Mouse (Mus musculus): ENCODE results near the gene Trim30c. TPM values are rescaled to one million over a fixed set of nuclear protein-coding genes. Genes with fewer than 3 reads are reported as not detected.

The Trim30c gene
- polyA plus RNA-seq, 1 experiment from 2014 or later = not detected

Other genes with a start within 250 kb of the Trim30c start
- not detected in 2 replicates for gene Olfm5, start 236.0 kb downstream of the Trim30c start, polyA plus RNA-seq (2015; fragmentation: Nextera tagmentation; extraction: Ambion mirVana)
- 0.23 and 0.45 TPM in 2 replicates for gene Olfr648, start 217.4 kb downstream of the Trim30c start, polyA plus RNA-seq (2015; fragmentation: Nextera tagmentation; extraction: Ambion mirVana)
- gene Olfr649, start 204.9 kb downstream of the Trim30c start, polyA plus RNA-seq (2015; fragmentation: Nextera tagmentation; extraction: Ambion mirVana) = not detected in 2 replicates
- gene Trim6, start 182.0 kb downstream of the Trim30c start, polyA plus RNA-seq (2015; fragmentation: Nextera tagmentation; extraction: Ambion mirVana) = 0.30 and 0.33 TPM in 2 replicates
- 0.42 and 0.43 TPM in 2 replicates for gene Trim34a, start 156.4 kb downstream of the Trim30c start, polyA plus RNA-seq (2015; fragmentation: Nextera tagmentation; extraction: Ambion mirVana)
- 0.17 TPM in 1 of 2 replicates, not detected in the other for gene Trim5, start 112.7 kb downstream of the Trim30c start, polyA plus RNA-seq (2015; fragmentation: Nextera tagmentation; extraction: Ambion mirVana)
- 1.1 and 1.2 TPM in 2 replicates for gene Trim12a, start 85.4 kb downstream of the Trim30c start, polyA plus RNA-seq (2015; fragmentation: Nextera tagmentation; extraction: Ambion mirVana)
- not detected in 2 replicates for gene Trim34b, start 71.4 kb downstream of the Trim30c start, polyA plus RNA-seq (2015; fragmentation: Nextera tagmentation; extraction: Ambion mirVana)
- gene Trim12c, start 47.5 kb downstream of the Trim30c start, polyA plus RNA-seq (2015; fragmentation: Nextera tagmentation; extraction: Ambion mirVana) = 0.71 and 0.77 TPM in 2 replicates
- not detected in 2 replicates for gene Trim30b, start 31.0 kb downstream of the Trim30c start, polyA plus RNA-seq (2015; fragmentation: Nextera tagmentation; extraction: Ambion mirVana)
- 0.45 and 0.78 TPM in 2 replicates for gene Trim30a, start 64.4 kb upstream of the Trim30c start, polyA plus RNA-seq (2015; fragmentation: Nextera tagmentation; extraction: Ambion mirVana)
- gene Trim30d, start 107.0 kb upstream of the Trim30c start, polyA plus RNA-seq (2015; fragmentation: Nextera tagmentation; extraction: Ambion mirVana) = 0.09 TPM in 1 of 2 replicates, not detected in the other
- not detected in 2 replicates for gene Olfr651, start 149.3 kb upstream of the Trim30c start, polyA plus RNA-seq (2015; fragmentation: Nextera tagmentation; extraction: Ambion mirVana)
- 0.03 TPM in 1 of 2 replicates, not detected in the other for gene Olfr652, start 160.1 kb upstream of the Trim30c start, polyA plus RNA-seq (2015; fragmentation: Nextera tagmentation; extraction: Ambion mirVana)
- not detected in 2 replicates for gene Olfr653, start 176.5 kb upstream of the Trim30c start, polyA plus RNA-seq (2015; fragmentation: Nextera tagmentation; extraction: Ambion mirVana)
- not detected in 2 replicates for gene Olfr654, start 186.2 kb upstream of the Trim30c start, polyA plus RNA-seq (2015; fragmentation: Nextera tagmentation; extraction: Ambion mirVana)
- not detected in 2 replicates for gene Olfr655, start 200.9 kb upstream of the Trim30c start, polyA plus RNA-seq (2015; fragmentation: Nextera tagmentation; extraction: Ambion mirVana)
- gene Olfr656, start 213.1 kb upstream of the Trim30c start, polyA plus RNA-seq (2015; fragmentation: Nextera tagmentation; extraction: Ambion mirVana) = not detected in 2 replicates
- gene Olfr657, start 224.0 kb upstream of the Trim30c start, polyA plus RNA-seq (2015; fragmentation: Nextera tagmentation; extraction: Ambion mirVana) = not detected in 2 replicates
- 0.06 and 0.10 TPM in 2 replicates for gene Olfr658, start 246.5 kb upstream of the Trim30c start, polyA plus RNA-seq (2015; fragmentation: Nextera tagmentation; extraction: Ambion mirVana)